Mouse (Mus musculus) CH12.LX (cell line): ENCODE measurements at regions not wholly inside any gene's neighbourhood (a gene's known extent, or its start where the extent isn't known, plus 50 kb on each side); places are given as distances from the start of the nearest gene placed in this dataset.

Source experiments
- DNase-seq: peaks from one replicate; pipeline ENCODE4 v3.0.0-alpha.2; 2013; ENCODE audit errors: extremely low read depth
- H3K27ac ChIP-seq: 2 replicates; pipeline ENCODE4 v1.5.1; 2012; ENCODE audit warnings: low read depth, mild to moderate bottlenecking, control low read depth, moderate library complexity; ENCODE audit not compliant: insufficient read depth
- H3K27me3 ChIP-seq: replicated peaks from 2 replicates; pipeline ENCODE3; 2012; ENCODE audit warnings: inconsistent platforms
- H3K36me3 ChIP-seq, 2 experiments: replicated peaks in 1 of 2; 2 replicates each; pipeline versions ENCODE3 to v1.6.1; 2012; ENCODE audit warnings: inconsistent platforms in 1 of 2, low read length in 1 of 2, mild to moderate bottlenecking in 1 of 2, mixed read lengths in 1 of 2, moderate library complexity in 1 of 2; ENCODE audit not compliant: control insufficient read depth in 1 of 2, insufficient read depth in 1 of 2
- H3K4me1 ChIP-seq, 2 experiments: 2 replicates each; pipeline ENCODE4 v1.6.1; 2012; ENCODE audit warnings: inconsistent platforms in 1 of 2, moderate library complexity in 1 of 2; ENCODE audit not compliant: insufficient read depth in 2 of 2, control insufficient read depth in 1 of 2
- H3K4me2 ChIP-seq: 2 replicates; pipeline ENCODE4 v1.6.1; 2012; ENCODE audit warnings: low read depth, mild to moderate bottlenecking, control low read depth; ENCODE audit not compliant: poor library complexity, insufficient read depth, severe bottlenecking
- H3K4me3 ChIP-seq, 3 experiments: fragments of 150-350 bp in 1 of 3; sonication (generic) in 1 of 3; replicated peaks in 1 of 3; 2 replicates each; pipeline versions ENCODE3 to v1.5.1; 2011 to 2012; ENCODE audit warnings: low read depth in 2 of 3, low read length in 2 of 3, mild to moderate bottlenecking in 2 of 3, moderate library complexity in 2 of 3, control low read depth in 1 of 3, improper control_type of control experiment in 1 of 3, inconsistent platforms in 1 of 3, mixed read lengths in 1 of 3; ENCODE audit not compliant: poor library complexity in 1 of 3
- H3K79me2 ChIP-seq: replicated peaks from 2 replicates; pipeline ENCODE4 v1.6.1; 2012; ENCODE audit warnings: mild to moderate bottlenecking, moderate library complexity; ENCODE audit not compliant: control insufficient read depth, poor library complexity, insufficient read depth, severe bottlenecking; ENCODE audit errors: extremely low read depth
- H3K9ac ChIP-seq: 2 replicates; pipeline ENCODE4 v1.6.1; 2012; ENCODE audit warnings: low read depth, mild to moderate bottlenecking, control low read depth, moderate library complexity; ENCODE audit not compliant: insufficient read depth
- H3K9me3 ChIP-seq: replicated peaks from 2 replicates; pipeline ENCODE3; 2012; ENCODE audit warnings: low read length, inconsistent platforms, mixed read lengths
- BHLHE40 ChIP-seq: IDR thresholded peaks from 2 replicates; pipeline ENCODE4 v1.6.1; 2011; ENCODE audit warnings: mild to moderate bottlenecking, low read depth, low read length, improper control_type of control experiment
- CHD2 ChIP-seq: IDR thresholded peaks from 2 replicates; pipeline ENCODE4 v1.6.1; 2011; ENCODE audit warnings: low read length, improper control_type of control experiment
- CTCF ChIP-seq, 2 experiments: IDR thresholded peaks in 1 of 2; conservative IDR thresholded peaks in 1 of 2; 2 replicates each; pipeline ENCODE4 v1.5.1; 2011 to 2012; ENCODE audit warnings: low read depth in 2 of 2, low read length in 2 of 2, improper control_type of control experiment in 1 of 2, inconsistent platforms in 1 of 2, mild to moderate bottlenecking in 1 of 2, moderate library complexity in 1 of 2
- ELF1 ChIP-seq: IDR thresholded peaks from 2 replicates; pipeline ENCODE4 v1.6.1; 2014; ENCODE audit warnings: low read depth, mild to moderate bottlenecking, inconsistent platforms, low read length, improper control_type of control experiment
- GABPA ChIP-seq: IDR thresholded peaks from 2 replicates; pipeline ENCODE4 v1.6.1; 2012; ENCODE audit warnings: low read depth, low read length, improper control_type of control experiment, inconsistent platforms; ENCODE audit not compliant: insufficient replicate concordance
- HCFC1 ChIP-seq: IDR thresholded peaks from 2 replicates; pipeline ENCODE4 v1.6.1; 2012; ENCODE audit warnings: low read depth, mild to moderate bottlenecking, inconsistent platforms, low read length, improper control_type of control experiment
- IRF4 ChIP-seq: IDR thresholded peaks from 2 replicates; pipeline ENCODE4 v1.6.1; 2014; ENCODE audit warnings: low read depth, mild to moderate bottlenecking, inconsistent platforms, low read length, improper control_type of control experiment
- JUN ChIP-seq: IDR thresholded peaks from 2 replicates; pipeline ENCODE4 v1.6.1; 2011; ENCODE audit warnings: low read depth, mild to moderate bottlenecking, low read length, improper control_type of control experiment, moderate library complexity; ENCODE audit not compliant: insufficient read depth
- KAT2A ChIP-seq: IDR thresholded peaks from 2 replicates; pipeline ENCODE4 v1.6.1; 2012; ENCODE audit warnings: low read length, improper control_type of control experiment, inconsistent platforms; ENCODE audit not compliant: insufficient replicate concordance
- MAFK ChIP-seq: IDR thresholded peaks from 2 replicates; pipeline ENCODE4 v1.6.1; 2011; ENCODE audit warnings: low read length, improper control_type of control experiment; ENCODE audit not compliant: insufficient replicate concordance
- MEF2A ChIP-seq: IDR thresholded peaks from 2 replicates; pipeline ENCODE4 v1.6.1; 2014; ENCODE audit warnings: low read depth, mild to moderate bottlenecking, inconsistent platforms, low read length, improper control_type of control experiment, borderline replicate concordance
- MXI1 ChIP-seq: IDR thresholded peaks from 2 replicates; pipeline ENCODE4 v1.6.1; 2011; ENCODE audit warnings: mild to moderate bottlenecking, low read depth, low read length, improper control_type of control experiment
- MYC ChIP-seq: IDR thresholded peaks from 2 replicates; pipeline ENCODE4 v1.6.1; 2011; ENCODE audit warnings: low read depth, mild to moderate bottlenecking, improper control_type of control experiment, low read length
- NELFE ChIP-seq: IDR thresholded peaks from 2 replicates; pipeline ENCODE4 v1.6.1; 2011; ENCODE audit warnings: low read depth, low read length, improper control_type of control experiment
- NRF1 ChIP-seq: IDR thresholded peaks from 2 replicates; pipeline ENCODE4 v1.6.1; 2014; ENCODE audit warnings: low read depth, mild to moderate bottlenecking, inconsistent platforms, low read length, improper control_type of control experiment, moderate library complexity
- PAX5 ChIP-seq: IDR thresholded peaks from 2 replicates; pipeline ENCODE4 v1.6.1; 2012; ENCODE audit warnings: low read length, inconsistent platforms, mixed read lengths
- POLR2A ChIP-seq: IDR thresholded peaks from 2 replicates; pipeline ENCODE4 v1.6.1; 2011; ENCODE audit warnings: low read depth, mild to moderate bottlenecking, improper control_type of control experiment, low read length
- POLR2AphosphoS2 ChIP-seq: IDR thresholded peaks from 2 replicates; pipeline ENCODE4 v1.6.1; 2011; ENCODE audit warnings: low read depth, low read length, improper control_type of control experiment
- RAD21 ChIP-seq: IDR thresholded peaks from 2 replicates; pipeline ENCODE4 v1.6.1; 2011; ENCODE audit warnings: low read depth, mild to moderate bottlenecking, low read length, improper control_type of control experiment, moderate library complexity
- RCOR1 ChIP-seq: conservative IDR thresholded peaks from 2 replicates; pipeline ENCODE4 v1.6.1; 2012; ENCODE audit warnings: low read depth, mild to moderate bottlenecking, inconsistent platforms, low read length, improper control_type of control experiment
- SIN3A ChIP-seq: IDR thresholded peaks from 2 replicates; pipeline ENCODE4 v1.6.1; 2012; ENCODE audit warnings: low read length, improper control_type of control experiment, inconsistent platforms
- TBP ChIP-seq: conservative IDR thresholded peaks from 2 replicates; pipeline ENCODE4 v1.6.1; 2011; ENCODE audit warnings: low read depth, low read length, improper control_type of control experiment
- TCF12 ChIP-seq: IDR thresholded peaks from 2 replicates; pipeline ENCODE4 v1.6.1; 2014; ENCODE audit warnings: low read depth, mild to moderate bottlenecking, inconsistent platforms, low read length, improper control_type of control experiment
- UBTF ChIP-seq: IDR thresholded peaks from 2 replicates; pipeline ENCODE4 v1.6.1; 2012; ENCODE audit warnings: low read depth, mild to moderate bottlenecking, inconsistent platforms, low read length, improper control_type of control experiment, moderate library complexity
- USF1 ChIP-seq: IDR thresholded peaks from 2 replicates; pipeline ENCODE4 v1.6.1; 2014; ENCODE audit warnings: low read depth, mild to moderate bottlenecking, inconsistent platforms, low read length, improper control_type of control experiment
- USF2 ChIP-seq: conservative IDR thresholded peaks from 2 replicates; pipeline ENCODE4 v1.6.1; 2011; ENCODE audit warnings: low read depth, low read length, improper control_type of control experiment
- ZC3H11A ChIP-seq: IDR thresholded peaks from 2 replicates; pipeline ENCODE4 v1.6.1; 2012; ENCODE audit warnings: low read depth, mild to moderate bottlenecking, inconsistent platforms, low read length, improper control_type of control experiment
- ZKSCAN1 ChIP-seq: IDR thresholded peaks from 2 replicates; pipeline ENCODE4 v1.6.1; 2012; ENCODE audit warnings: low read depth, inconsistent platforms, low read length, improper control_type of control experiment, borderline replicate concordance
- ZNF384 ChIP-seq: IDR thresholded peaks from 2 replicates; pipeline ENCODE4 v1.6.1; 2012; ENCODE audit warnings: low read depth, low read length, improper control_type of control experiment, inconsistent platforms
- dilution Hi-C: fragments of 300-500 bp; cut with MboI; formaldehyde crosslinking; loops from 2 replicates; pipeline ENCODE4 v1.14.3; 2020; ENCODE audit warnings: low sequenced_read_pairs; ENCODE audit not compliant: extremely low pct_unique_long_range_greater_than_20kb, extremely low pct_ligation_motif_present
- in situ Hi-C: fragments of 300-500 bp; cut with MboI; formaldehyde crosslinking; loops from 3 replicates; pipeline ENCODE4 v1.14.3; 2019; ENCODE audit warnings: low sequenced_read_pairs, low pct_ligation_motif_present, low pct_unique_long_range_greater_than_20kb, mixed read lengths

- H3K4me2 ChIP-seq, result no peak overlapping the region
- H3K4me3 ChIP-seq, result no peak overlapping the region
- H3K4me1 ChIP-seq, result peaks cover 0 to 12% of the 10 kb centered on the region in 2 experiments; a peak in 2 of 4 replicates
- H3K79me2 ChIP-seq, result no peaks in the 10 kb centered on the region
- no peaks in the 10 kb centered on the region for H3K36me3 ChIP-seq
- DNase-seq, result no peak
- dilution Hi-C loops, result no loop called here
- TF ChIP-seq MEF2A (no peak), PAX5 (no peak), JUN (no peak), NRF1 (no peak), ZNF384 (no peak), HCFC1 (no peak), TBP (no peak), UBTF (no peak), USF2 (no peak), IRF4 (no peak), RCOR1 (no peak), MXI1 (no peak), ELF1 (no peak), USF1 (no peak), SIN3A (no peak), GABPA (no peak), ZC3H11A (no peak), ZKSCAN1 (no peak), POLR2AphosphoS2 (no peak)
- H3K27me3 ChIP-seq, result no peaks in the 10 kb centered on the region
- H3K27ac ChIP-seq, result no peak overlapping the region
- no peak overlapping the region for H3K9ac ChIP-seq
- H3K9me3 ChIP-seq, result peaks cover 3% of the 10 kb centered on the region
- in situ Hi-C loops, result no loop called here
Measured at GRCm38 (mm10) chr10:42089235-42089625, 71.0 kb upstream of the Armc2 start.

- Histone ChIP-seq H3K4me2 (no peak overlapping the region), H3K4me1 (peaks cover 0 to 12% of the 10 kb centered on the region in 2 experiments; a peak in 2 of 4 replicates), H3K27me3 (no peaks in the 10 kb centered on the region), H3K79me2 (no peaks in the 10 kb centered on the region), H3K9me3 (peaks cover 3% of the 10 kb centered on the region), H3K4me3 (no peak overlapping the region), H3K36me3 (no peaks in the 10 kb centered on the region), H3K9ac (no peak overlapping the region), H3K27ac (no peak overlapping the region)
- in situ Hi-C loops, result no loop called here
- dilution Hi-C loops, result no loop called here
- no peak for DNase-seq
- no peak for TF ChIP-seq ELF1
- no peak for TF ChIP-seq TBP
- no peak for TF ChIP-seq MEF2A
- TF ChIP-seq CTCF (conservative IDR thresholded peaks at IDR 0.05 in 1 of 2, IDR thresholded peaks at IDR 0.05 in 1 of 2; ENCODE audit: low read depth in 2 of 2, low read length in 2 of 2), result no peak
- no peak for TF ChIP-seq HCFC1
- no peak for TF ChIP-seq NELFE
- TF ChIP-seq BHLHE40, result no peak
- TF ChIP-seq KAT2A, result no peak
- TF ChIP-seq MYC, result no peak
- no peak for TF ChIP-seq MAFK
- no peak for TF ChIP-seq CHD2
- TF ChIP-seq ZKSCAN1, result no peak
- TF ChIP-seq JUN, result no peak
- TF ChIP-seq RAD21, result no peak
- TF ChIP-seq TCF12, result no peak
- TF ChIP-seq SIN3A, result no peak
- no peak for TF ChIP-seq ZNF384
- TF ChIP-seq POLR2A, result no peak
- no peak for TF ChIP-seq ZC3H11A
Measured at GRCm38 (mm10) chr10:42088570-42089234, 70.5 kb upstream of the Armc2 start.
